Mouse (Mus musculus) R1 (cell line): ENCODE measurements at regions not wholly inside any gene's neighbourhood (a gene's known extent, or its start where the extent isn't known, plus 50 kb on each side); places are given as distances from the start of the nearest gene placed in this dataset.

Experiments
- DNase-seq: peaks from one replicate; pipeline ENCODE4 v3.0.0-alpha.2; 2018; ENCODE audit warnings: low read depth, low spot score

- DNase-seq: no peak
Measured at GRCm38 (mm10) chr4:4920256-4920655, 127.1 kb upstream of the Impad1 start.

GRCm38 (mm10) chr4:4875257-4875656, 82.1 kb upstream of the Impad1 start:
- no peak for DNase-seq

GRCm38 (mm10) chr4:4858345-4858744, 65.2 kb upstream of the Impad1 start:
- DNase-seq: no peak
